Mouse (Mus musculus) forebrain, postnatal 0 days (tissue): ENCODE data around the gene Mylk. TPM values are rescaled to one million over a fixed set of nuclear protein-coding genes. Genes with fewer than 3 reads are reported as not detected.

Source experiments
- ATAC-seq: fragments of 200-750 bp; cut with Nextera tagmentation; 2 replicates; pipeline ENCODE4 v1.8.0; 2017; ENCODE audit warnings: mild to moderate bottlenecking, moderate library complexity
- DNase-seq: peaks from one replicate; pipeline ENCODE4 v3.0.0-alpha.2; 2015
- H3K27ac ChIP-seq: fragments of 300-500 bp; sonication (generic); 2 replicates; pipeline ENCODE4 v1.5.1; 2014; ENCODE audit warnings: low read depth, mild to moderate bottlenecking, antibody characterized with exemption, low read length, moderate library complexity, mixed read lengths
- H3K27me3 ChIP-seq: fragments of 300-500 bp; sonication (generic); 2 replicates; pipeline ENCODE4 v1.6.1; 2014; ENCODE audit warnings: mild to moderate bottlenecking, low read length, mixed read lengths; ENCODE audit not compliant: insufficient read depth
- H3K36me3 ChIP-seq: fragments of 300-500 bp; sonication (generic); 2 replicates; pipeline ENCODE4 v1.6.1; 2014; ENCODE audit warnings: mild to moderate bottlenecking, moderate library complexity; ENCODE audit not compliant: insufficient read depth
- H3K4me1 ChIP-seq: fragments of 300-500 bp; sonication (generic); 2 replicates; pipeline ENCODE4 v1.6.1; 2014; ENCODE audit warnings: antibody characterized with exemption; ENCODE audit not compliant: insufficient read depth
- H3K4me2 ChIP-seq: fragments of 300-500 bp; sonication (generic); 2 replicates; pipeline ENCODE4 v1.6.1; 2014; ENCODE audit warnings: low read depth, mild to moderate bottlenecking, moderate library complexity
- H3K4me3 ChIP-seq: fragments of 300-500 bp; sonication (generic); 2 replicates; pipeline ENCODE4 v1.5.1; 2014; ENCODE audit warnings: low read depth, low read length, mixed read lengths
- H3K9ac ChIP-seq: fragments of 300-500 bp; sonication (generic); 2 replicates; pipeline ENCODE4 v1.6.1; 2014; ENCODE audit warnings: mild to moderate bottlenecking
- H3K9me3 ChIP-seq: fragments of 300-500 bp; sonication (generic); 2 replicates; pipeline ENCODE4 v1.6.1; 2016; ENCODE audit warnings: low read length
- CTCF ChIP-seq: sonication (generic); IDR thresholded peaks from 2 replicates; pipeline ENCODE4 v1.5.1; 2016; ENCODE audit warnings: antibody characterized with exemption, control low read depth, low read depth
- WGBS: fragments of 180-500 bp; shearing (Covaris S2); extraction: QIAGEN DNeasy Blood & Tissue Kit; methylation state at CpG from one replicate; pipeline ENCODE4 v1.1.7; 2014; 5-methylcytosine and 5-hydroxymethylcytosine counted together
- polyA plus RNA-seq: library from polyadenylated mRNA; unstranded; fragments of >200 nt; fragmentation: Nextera tagmentation; extraction: Ambion mirVana; gene quantifications from 2 replicates; pipeline ENCODE4 v1.2.1, GENCODE M21; 2015
- total RNA-seq: library from RNA; depleted of rRNA; stranded (reverse); fragments of >200 nt; gene quantifications from 2 replicates; pipeline ENCODE4 v1.2.3, GENCODE M21; 2014

The Mylk gene
- total and polyA plus RNA-seq, 2 experiments from 2014 or later: 2.9 to 11.2 TPM

GRCm38 (mm10) chr16:34861744-34862365 is 116.8 kb downstream of the Mylk start:
- Histone ChIP-seq H3K27me3 (no peaks in the 10 kb centered on the region), H3K4me2 (no peak overlapping the region), H3K9me3 (no peaks in the 10 kb centered on the region), H3K4me1 (no peaks in the 10 kb centered on the region), H3K4me3 (no peak overlapping the region), H3K27ac (no peak overlapping the region), H3K9ac (no peak overlapping the region), H3K36me3 (no peaks in the 10 kb centered on the region)
- DNase-seq (no peak), ATAC-seq (no peak)
- TF ChIP-seq CTCF: no peak
- WGBS: 87% methylated on average over 10 of the region's 10 CpGs

GRCm38 (mm10) chr16:34865373-34865772 is 120.4 kb downstream of the Mylk start:
- 88% methylated on average over 4 of the region's 4 CpGs for WGBS
- ATAC-seq (no peak), DNase-seq (no peak)
- no peak overlapping the region for H3K27ac ChIP-seq
- H3K27me3 ChIP-seq: no peaks in the 10 kb centered on the region
- no peak overlapping the region for H3K4me2 ChIP-seq
- H3K4me3 ChIP-seq: no peak overlapping the region
- TF ChIP-seq CTCF: no peak
- no peaks in the 10 kb centered on the region for H3K9me3 ChIP-seq
- no peaks in the 10 kb centered on the region for H3K4me1 ChIP-seq
- H3K9ac ChIP-seq: no peak overlapping the region
- no peaks in the 10 kb centered on the region for H3K36me3 ChIP-seq

- DNase-seq (no peak), ATAC-seq (no peak)
- Histone ChIP-seq H3K4me2 (no peak overlapping the region), H3K4me1 (no peaks in the 10 kb centered on the region), H3K27ac (no peak overlapping the region), H3K9me3 (no peaks in the 10 kb centered on the region), H3K36me3 (no peaks in the 10 kb centered on the region), H3K4me3 (no peak overlapping the region), H3K27me3 (no peaks in the 10 kb centered on the region), H3K9ac (no peak overlapping the region)
- TF ChIP-seq CTCF: peak; percentile 31
- whole genome bisulfite sequencing: 96% methylated on average over 2 of the region's 2 CpGs
These were observed 122.2 kb downstream of the Mylk start for GRCm38 (mm10) chr16:34867217-34867616.

GRCm38 (mm10) chr16:34880031-34880778 is 135.2 kb downstream of the Mylk start:
- TF ChIP-seq CTCF: no peak
- Histone ChIP-seq H3K4me2 (no peak overlapping the region), H3K27me3 (no peaks in the 10 kb centered on the region), H3K36me3 (no peaks in the 10 kb centered on the region), H3K4me3 (no peak overlapping the region), H3K4me1 (no peaks in the 10 kb centered on the region), H3K27ac (no peak overlapping the region), H3K9ac (no peak overlapping the region), H3K9me3 (no peaks in the 10 kb centered on the region)
- WGBS: 92% methylated on average over 18 of the region's 18 CpGs
- DNase-seq (no peak), ATAC-seq (no peak)

GRCm38 (mm10) chr16:34880815-34881214 is 135.8 kb downstream of the Mylk start:
- no peak for TF ChIP-seq CTCF
- Histone ChIP-seq H3K9me3 (no peaks in the 10 kb centered on the region), H3K27me3 (no peaks in the 10 kb centered on the region), H3K36me3 (no peaks in the 10 kb centered on the region), H3K9ac (no peak overlapping the region), H3K4me2 (no peak overlapping the region), H3K4me3 (no peak overlapping the region), H3K27ac (no peak overlapping the region), H3K4me1 (no peaks in the 10 kb centered on the region)
- DNase-seq: no peak
- no peak for ATAC-seq
- 88% methylated on average over 4 of the region's 4 CpGs for WGBS

- no peaks in the 10 kb centered on the region for H3K4me1 ChIP-seq
- H3K9ac ChIP-seq: no peak overlapping the region
- H3K4me3 ChIP-seq: no peak overlapping the region
- no peak overlapping the region for H3K27ac ChIP-seq
- H3K9me3 ChIP-seq: no peaks in the 10 kb centered on the region
- no peaks in the 10 kb centered on the region for H3K36me3 ChIP-seq
- H3K4me2 ChIP-seq: no peak overlapping the region
- no peak for DNase-seq
- 91% methylated on average over 1 of the region's 1 CpGs for WGBS
- TF ChIP-seq CTCF: no peak
- no peak for ATAC-seq
- no peaks in the 10 kb centered on the region for H3K27me3 ChIP-seq
These were observed 142.0 kb downstream of the Mylk start for GRCm38 (mm10) chr16:34887037-34887436.

GRCm38 (mm10) chr16:34894016-34894415 is 149.0 kb downstream of the Mylk start:
- no peak for ATAC-seq
- Histone ChIP-seq H3K27me3 (no peaks in the 10 kb centered on the region), H3K4me1 (peaks cover under 1% of the 10 kb centered on the region; the same call in 1 of the 2 replicates), H3K27ac (no peak overlapping the region), H3K9ac (no peak overlapping the region), H3K9me3 (no peaks in the 10 kb centered on the region), H3K4me3 (no peak overlapping the region), H3K36me3 (no peaks in the 10 kb centered on the region), H3K4me2 (no peak overlapping the region)
- 91% methylated on average over 3 of the region's 3 CpGs for WGBS
- TF ChIP-seq CTCF: no peak
- no peak for DNase-seq
